Mouse (Mus musculus): ENCODE measurements at regions not wholly inside any gene's neighbourhood (a gene's known extent, or its start where the extent isn't known, plus 50 kb on each side); places are given as distances from the start of the nearest gene placed in this dataset.

GRCm38 (mm10) chr2:117048290-117048730, 72.9 kb upstream of the Spred1 start:
- Histone ChIP-seq H3K9ac (no peak overlapping the region), H3K4me1 (no peaks in the 10 kb centered on the region), H3K27me3 (no peaks in the 10 kb centered on the region), H3K4me3 (replicated peaks) (no peak overlapping the region), H3K9me3 (no peaks in the 10 kb centered on the region), H3K4me2 (no peak overlapping the region), H3K36me3 (replicated peaks) (no peaks in the 10 kb centered on the region), H3K27ac (no peak overlapping the region)
- no peak for ATAC-seq (ENCODE audit: low FRiP score)
- 90% methylated on average over 5 of the region's 5 CpGs for WGBS

- Histone ChIP-seq H3K4me1 (no peaks in the 10 kb centered on the region), H3K36me3 (replicated peaks) (no peaks in the 10 kb centered on the region), H3K27ac (no peak overlapping the region), H3K4me2 (no peak overlapping the region), H3K27me3 (no peaks in the 10 kb centered on the region), H3K4me3 (replicated peaks) (no peak overlapping the region), H3K9me3 (no peaks in the 10 kb centered on the region), H3K9ac (no peak overlapping the region)
- 68% methylated on average over 2 of the region's 2 CpGs for WGBS
- no peak for ATAC-seq (ENCODE audit: low FRiP score)
Observed at GRCm38 (mm10) chr2:117050061-117050460, 71.1 kb upstream of the Spred1 start.

- Histone ChIP-seq H3K9me3 (no peaks in the 10 kb centered on the region), H3K9ac (no peak overlapping the region), H3K36me3 (replicated peaks) (no peaks in the 10 kb centered on the region), H3K4me3 (replicated peaks) (no peak overlapping the region), H3K4me2 (no peak overlapping the region), H3K4me1 (no peaks in the 10 kb centered on the region), H3K27me3 (no peaks in the 10 kb centered on the region), H3K27ac (no peak overlapping the region)
- ATAC-seq (ENCODE audit: low FRiP score) = no peak
- 68% methylated on average over 2 of the region's 2 CpGs for WGBS
Observed at GRCm38 (mm10) chr2:117064126-117064525, 57.0 kb upstream of the Spred1 start.

GRCm38 (mm10) chr2:117070348-117070747, 50.8 kb upstream of the Spred1 start:
- no peak overlapping the region for H3K27ac ChIP-seq
- H3K4me3 ChIP-seq (replicated peaks) = no peak overlapping the region
- H3K9me3 ChIP-seq = no peaks in the 10 kb centered on the region
- H3K36me3 ChIP-seq (replicated peaks) = no peaks in the 10 kb centered on the region
- no peaks in the 10 kb centered on the region for H3K4me1 ChIP-seq
- ATAC-seq (ENCODE audit: low FRiP score) = no peak
- no peak overlapping the region for H3K9ac ChIP-seq
- no peaks in the 10 kb centered on the region for H3K27me3 ChIP-seq
- 83% methylated on average over 6 of the region's 6 CpGs for WGBS
- no peak overlapping the region for H3K4me2 ChIP-seq

GRCm38 (mm10) chr2:117071098-117071497, 50.1 kb upstream of the Spred1 start:
- H3K9ac ChIP-seq = no peak overlapping the region

More at GRCm38 (mm10) chr2:117071098-117071497, 50.1 kb upstream of the Spred1 start:
- ATAC-seq (ENCODE audit: low FRiP score) = no peak
- no peak overlapping the region for H3K27ac ChIP-seq
- no peak overlapping the region for H3K4me2 ChIP-seq
- no peak overlapping the region for H3K4me3 ChIP-seq (replicated peaks)
- no peaks in the 10 kb centered on the region for H3K9me3 ChIP-seq
- no peaks in the 10 kb centered on the region for H3K27me3 ChIP-seq
- no peaks in the 10 kb centered on the region for H3K4me1 ChIP-seq
- H3K36me3 ChIP-seq (replicated peaks) = no peaks in the 10 kb centered on the region

Measured in forebrain, embryonic 12.5 days (tissue).